Mouse (Mus musculus) embryonic facial prominence, embryonic 14.5 days (tissue): ENCODE results near the gene Josd2. TPM values are rescaled to one million over a fixed set of nuclear protein-coding genes. Genes with fewer than 3 reads are reported as not detected.

Source experiments
- ATAC-seq: fragments of 200-750 bp; cut with Nextera tagmentation; 2 replicates; pipeline ENCODE4 v1.8.0; 2017; ENCODE audit warnings: low read depth, moderate number of reproducible peaks, moderate TSS enrichment
- DNase-seq: peaks from one replicate; pipeline ENCODE4 v3.0.0-alpha.2; 2015; ENCODE audit warnings: low spot score
- H3K27ac ChIP-seq: fragments of 300-500 bp; sonication (generic); replicated peaks from 2 replicates; pipeline ENCODE4 v1.5.1; 2014; ENCODE audit warnings: low read depth, mild to moderate bottlenecking, low read length, moderate library complexity
- H3K27me3 ChIP-seq: fragments of 300-500 bp; sonication (generic); replicated peaks from 2 replicates; pipeline ENCODE4 v1.6.1; 2014; ENCODE audit warnings: low read length; ENCODE audit not compliant: control insufficient read depth, insufficient read depth
- H3K36me3 ChIP-seq: fragments of 300-500 bp; sonication (generic); 2 replicates; pipeline ENCODE4 v1.6.1; 2014; ENCODE audit warnings: low read length, mixed read lengths; ENCODE audit not compliant: control insufficient read depth, insufficient read depth
- H3K4me1 ChIP-seq: fragments of 300-500 bp; sonication (generic); 2 replicates; pipeline ENCODE4 v1.6.1; 2014; ENCODE audit warnings: antibody characterized with exemption, low read length; ENCODE audit not compliant: control insufficient read depth, insufficient read depth
- H3K4me2 ChIP-seq: fragments of 300-500 bp; sonication (generic); 2 replicates; pipeline ENCODE4 v1.6.1; 2014; ENCODE audit warnings: low read depth, mild to moderate bottlenecking, low read length, moderate library complexity, mixed read lengths
- H3K4me3 ChIP-seq: fragments of 300-500 bp; sonication (generic); 2 replicates; pipeline ENCODE4 v1.5.1; 2014; ENCODE audit warnings: low read depth, mild to moderate bottlenecking, low read length
- H3K9ac ChIP-seq: fragments of 300-500 bp; sonication (generic); 2 replicates; pipeline ENCODE4 v1.6.1; 2014; ENCODE audit warnings: low read depth, mild to moderate bottlenecking, low read length, moderate library complexity, mixed read lengths
- H3K9me3 ChIP-seq: fragments of 300-500 bp; sonication (generic); 2 replicates; pipeline ENCODE4 v1.6.1; 2016; ENCODE audit warnings: low read length; ENCODE audit not compliant: control insufficient read depth
- WGBS: fragments of 180-500 bp; shearing (Covaris S2); extraction: QIAGEN DNeasy Blood & Tissue Kit; methylation state at CpG from one replicate; pipeline ENCODE4 v1.1.7; 2014; 5-methylcytosine and 5-hydroxymethylcytosine counted together
- polyA plus RNA-seq: library from polyadenylated mRNA; unstranded; fragments of >200 nt; fragmentation: Nextera tagmentation; extraction: Ambion mirVana; gene quantifications from 2 replicates; pipeline ENCODE4 v1.2.1, GENCODE M21; 2014

Josd2 gene
- polyA plus RNA-seq, 1 experiment from 2014 or later, result 91.2 TPM

DNA sequence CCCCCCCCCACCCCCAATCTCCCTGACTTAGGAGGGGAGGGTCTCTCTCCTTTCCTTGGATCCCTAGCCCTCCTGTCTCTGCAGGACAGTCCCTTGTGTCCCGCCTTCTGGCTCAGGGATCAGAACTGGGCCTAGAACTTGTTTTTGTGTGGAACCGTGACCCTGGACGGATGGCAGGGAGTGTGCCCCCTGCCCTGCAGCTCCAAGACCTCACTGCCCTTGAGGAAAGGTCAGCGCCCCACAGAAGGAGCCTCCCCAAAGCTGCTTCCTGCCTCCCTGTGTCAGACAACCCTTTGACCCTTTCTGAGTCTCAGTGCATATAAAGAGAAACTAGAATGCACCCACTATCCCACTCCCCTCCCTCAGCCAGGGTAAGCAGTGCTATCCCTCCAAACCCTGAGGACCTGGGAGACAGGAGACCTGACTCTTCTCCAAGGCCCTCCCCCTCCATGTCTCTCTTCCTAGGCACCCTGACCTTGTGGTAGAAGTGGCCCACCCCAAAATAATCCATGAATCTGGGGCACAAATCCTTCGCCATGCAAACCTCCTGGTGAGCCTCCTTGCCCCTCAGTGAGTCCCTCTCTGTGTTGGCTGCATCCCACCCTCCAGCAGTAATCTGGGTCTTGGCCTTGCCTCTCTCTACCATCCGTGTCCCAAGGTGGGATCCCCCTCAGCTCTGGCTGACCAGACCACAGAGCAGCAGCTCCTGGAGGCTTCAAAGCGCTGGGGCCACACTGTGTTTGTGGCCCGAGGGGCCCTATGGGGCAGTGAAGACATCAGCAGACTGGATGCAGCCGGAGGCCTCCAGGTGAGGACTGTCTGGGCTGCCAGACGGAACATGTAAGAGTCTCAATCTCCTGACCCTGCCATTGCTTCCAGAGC, 1.5 kb upstream of the Josd2 start:
- 76% methylated on average over 10 of the region's 10 CpGs for WGBS
- H3K27me3 ChIP-seq, result peaks cover 29% of the 10 kb centered on the region
- ATAC-seq (no peak), DNase-seq (no peak)
- H3K27ac ChIP-seq, result no peak overlapping the region
- no peak overlapping the region for H3K9ac ChIP-seq
- 0 out of 2 replicates have a peak, but pooled peaks cover 15% of the 10 kb centered on the region for H3K36me3 ChIP-seq
- H3K9me3 ChIP-seq, result no peaks in the 10 kb centered on the region
- H3K4me3 ChIP-seq, result no peak overlapping the region
- H3K4me1 ChIP-seq, result peaks cover 9% of the 10 kb centered on the region
- no peak overlapping the region for H3K4me2 ChIP-seq

GRCm38 (mm10) chr7:44466888-44467311, 880 bp upstream of the Josd2 start:
- Histone ChIP-seq H3K4me1 (peaks cover 9% of the 10 kb centered on the region), H3K27ac (no peak overlapping the region), H3K36me3 (0 out of 2 replicates have a peak, but pooled peaks cover 15% of the 10 kb centered on the region), H3K9me3 (no peaks in the 10 kb centered on the region), H3K4me3 (no peak overlapping the region), H3K9ac (no peak overlapping the region), H3K27me3 (peaks cover 22% of the 10 kb centered on the region), H3K4me2 (peak overlapping the region; percentile 80; the same call in 1 of the 2 replicates)
- no peak for ATAC-seq
- WGBS, result 75% methylated on average over 15 of the region's 16 CpGs
- no peak for DNase-seq

DNA sequence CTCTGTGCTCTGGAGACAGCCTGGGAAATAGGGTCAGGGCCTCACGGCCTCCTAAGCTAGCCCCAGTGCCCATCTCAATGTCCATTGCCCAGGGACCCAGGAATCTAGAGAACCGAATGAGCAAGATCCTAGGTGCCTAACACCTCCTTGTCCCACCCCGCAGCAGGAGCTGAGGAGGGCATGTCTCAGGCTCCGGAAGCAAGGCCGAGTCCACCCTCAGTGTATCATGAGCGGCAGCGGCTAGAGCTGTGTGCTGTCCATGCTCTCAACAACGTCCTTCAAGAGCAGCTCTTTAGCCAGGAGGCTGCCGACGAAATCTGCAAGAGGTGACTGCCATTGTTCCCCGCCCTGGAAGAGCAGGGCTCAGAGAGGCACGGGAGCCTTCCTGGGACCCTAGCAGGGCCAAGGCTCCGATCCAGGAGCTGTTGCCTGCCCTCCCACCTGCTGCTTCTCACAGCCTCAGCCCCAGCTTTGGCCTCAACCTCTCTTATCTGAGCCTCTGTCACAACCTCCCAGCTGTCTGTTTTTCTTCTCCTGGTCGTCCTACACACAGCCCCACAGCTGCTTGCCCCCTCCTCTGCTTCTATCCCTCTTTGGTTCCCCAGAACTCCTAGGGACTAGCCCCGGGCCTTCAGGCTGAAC, 985 bp downstream of the Josd2 start:
- Histone ChIP-seq H3K9ac (peak overlapping the region; percentile 86), H3K4me3 (peak overlapping the region; percentile 76), H3K27me3 (peaks cover 3% of the 10 kb centered on the region), H3K9me3 (no peaks in the 10 kb centered on the region), H3K27ac (peak overlapping the region; percentile 75; the same call in 1 of the 2 replicates), H3K4me1 (peaks cover 9% of the 10 kb centered on the region), H3K36me3 (0 out of 2 replicates have a peak, but pooled peaks cover 6% of the 10 kb centered on the region), H3K4me2 (peak overlapping the region; percentile 80)
- DNase-seq (no peak), ATAC-seq (no peak)
- WGBS, result 64% methylated on average over 15 of the region's 15 CpGs

- ATAC-seq (no peak), DNase-seq (no peak)
- no peaks in the 10 kb centered on the region for H3K9me3 ChIP-seq
- no peak overlapping the region for H3K4me3 ChIP-seq
- 0 out of 2 replicates have a peak, but pooled peaks cover 6% of the 10 kb centered on the region for H3K36me3 ChIP-seq
- H3K27me3 ChIP-seq, result peaks cover 7% of the 10 kb centered on the region; the same call in 1 of the 2 replicates
- 87% methylated on average over 16 of the region's 16 CpGs for WGBS
- H3K9ac ChIP-seq, result no peak overlapping the region
- no peak overlapping the region for H3K4me2 ChIP-seq
- H3K27ac ChIP-seq, result no peak overlapping the region
- peaks cover 9% of the 10 kb centered on the region for H3K4me1 ChIP-seq
Measured at GRCm38 (mm10) chr7:44469677-44470675, 2.2 kb downstream of the Josd2 start.

DNA sequence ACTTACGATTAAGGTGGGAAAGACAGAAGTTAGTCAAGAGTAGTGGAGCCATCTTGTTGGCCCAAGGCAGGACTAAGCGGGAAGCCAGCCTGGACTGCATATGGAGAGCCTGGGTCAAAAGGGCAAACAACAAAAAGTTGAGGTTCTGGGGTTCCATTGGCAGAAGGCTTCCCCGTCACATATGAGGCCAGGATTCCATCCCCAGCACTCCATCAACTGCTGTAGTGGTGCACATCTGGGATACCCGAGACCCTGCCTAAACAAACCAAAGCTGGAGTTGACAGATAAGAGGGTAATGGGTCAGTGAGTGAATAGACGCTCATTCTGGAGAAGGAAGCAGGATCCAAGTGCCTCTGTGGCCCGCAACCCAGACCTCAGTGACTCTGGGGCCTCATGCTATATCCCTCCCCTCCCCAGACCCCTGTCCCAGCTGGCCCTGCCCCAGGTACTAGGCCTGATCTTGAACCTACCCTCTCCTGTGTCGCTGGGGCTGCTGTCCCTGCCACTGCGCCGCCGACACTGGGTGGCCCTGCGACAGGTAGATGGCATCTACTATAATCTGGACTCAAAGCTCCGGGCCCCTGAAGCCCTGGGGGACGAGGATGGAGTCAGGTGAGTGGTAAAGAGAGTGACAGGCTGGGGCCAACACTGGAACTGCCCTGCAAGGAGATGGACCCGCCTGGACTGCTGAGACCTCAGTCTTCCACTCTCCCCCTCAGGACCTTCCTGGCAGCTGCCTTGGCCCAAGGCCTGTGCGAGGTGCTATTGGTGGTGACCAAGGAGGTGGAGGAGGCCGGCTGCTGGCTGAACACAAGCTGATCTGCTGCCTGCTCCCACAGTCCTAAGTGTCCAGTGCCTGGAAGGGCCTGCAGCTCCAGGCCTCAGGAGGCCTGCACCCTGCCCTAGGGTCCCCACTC, 3.2 kb downstream of the Josd2 start:
- no peaks in the 10 kb centered on the region for H3K9me3 ChIP-seq
- DNase-seq (no peak), ATAC-seq (no peak)
- H3K27me3 ChIP-seq, result peaks cover 10% of the 10 kb centered on the region
- 81% methylated on average over 15 of the region's 16 CpGs for WGBS
- H3K36me3 ChIP-seq, result 0 out of 2 replicates have a peak, but pooled peaks cover 6% of the 10 kb centered on the region
- H3K4me3 ChIP-seq, result no peak overlapping the region
- H3K4me2 ChIP-seq, result no peak overlapping the region
- no peak overlapping the region; the same call in 1 of the 2 replicates for H3K27ac ChIP-seq
- H3K9ac ChIP-seq, result no peak overlapping the region
- H3K4me1 ChIP-seq, result peaks cover 15% of the 10 kb centered on the region

DNA sequence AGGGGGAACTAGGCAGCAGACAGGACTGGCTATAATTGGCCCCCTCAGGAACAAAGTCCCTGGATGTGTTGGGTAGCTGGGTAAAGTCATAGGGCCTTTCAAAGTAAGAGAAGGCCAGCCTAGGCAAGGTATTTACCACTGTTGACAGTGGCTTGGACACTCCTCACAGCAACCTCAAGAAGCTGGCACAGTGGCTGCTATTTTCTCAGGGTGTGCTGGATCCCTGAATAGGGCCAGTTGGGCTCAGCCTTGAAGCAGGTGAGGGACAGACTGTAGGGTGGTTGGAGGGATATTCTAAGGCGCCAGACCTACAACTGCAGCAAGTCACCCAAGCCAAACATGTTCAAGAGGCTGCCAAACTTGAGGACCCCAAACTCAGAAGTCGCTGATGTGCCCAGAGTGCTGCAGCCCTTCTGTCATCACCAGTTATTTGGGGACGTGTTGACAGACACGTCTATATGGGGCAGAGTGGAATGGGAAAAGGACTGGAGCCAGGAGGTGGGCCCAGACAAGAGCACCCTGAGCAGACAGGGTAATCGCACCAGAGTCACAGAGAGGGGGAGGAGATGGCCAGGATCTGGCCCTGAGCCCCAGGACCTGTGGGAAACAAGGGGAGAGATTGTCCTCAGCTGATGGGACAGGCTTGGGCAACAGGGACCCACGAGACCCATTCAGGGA, 4.2 kb downstream of the Josd2 start:
- H3K4me1 ChIP-seq, result peaks cover 15% of the 10 kb centered on the region
- peak; percentile 6; the same call in 1 of the 2 replicates for ATAC-seq

DNA sequence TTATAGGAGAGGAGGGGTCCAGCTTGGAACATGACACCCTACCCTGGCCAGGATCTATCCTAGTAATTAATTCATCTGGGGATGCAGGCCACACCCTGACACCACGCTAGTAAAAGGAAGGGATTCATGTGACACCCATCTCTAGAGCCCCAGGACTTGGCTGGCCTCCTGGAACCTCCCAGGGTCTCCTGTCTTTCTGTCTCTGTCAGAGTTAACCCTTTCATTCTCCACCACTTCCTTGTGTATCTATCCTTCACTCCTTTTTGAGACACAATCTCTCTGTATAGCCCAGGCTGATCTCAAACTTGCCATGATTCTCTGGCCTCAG, 4.7 kb downstream of the Josd2 start:
- Histone ChIP-seq H3K4me2 (no peak overlapping the region), H3K9ac (no peak overlapping the region), H3K36me3 (0 out of 2 replicates have a peak, but pooled peaks cover 6% of the 10 kb centered on the region), H3K4me1 (peaks cover 15% of the 10 kb centered on the region), H3K27ac (no peak overlapping the region; the same call in 1 of the 2 replicates), H3K4me3 (no peak overlapping the region), H3K9me3 (no peaks in the 10 kb centered on the region), H3K27me3 (peaks cover 16% of the 10 kb centered on the region)
- WGBS, result 11% methylated on average over 1 of the region's 1 CpGs
- DNase-seq, result no peak
- ATAC-seq, result peak; percentile 5; the same call in 1 of the 2 replicates

More for the DNA sequence above, 4.2 kb downstream of the Josd2 start:
- Histone ChIP-seq H3K9ac (no peak overlapping the region), H3K27me3 (peaks cover 12% of the 10 kb centered on the region), H3K36me3 (0 out of 2 replicates have a peak, but pooled peaks cover 6% of the 10 kb centered on the region), H3K9me3 (no peaks in the 10 kb centered on the region), H3K4me2 (no peak overlapping the region), H3K4me3 (no peak overlapping the region), H3K27ac (peak overlapping the region; percentile 15; the same call in 1 of the 2 replicates)
- WGBS, result 28% methylated on average over 6 of the region's 6 CpGs
- peak; percentile 63 for DNase-seq
